Mouse (Mus musculus) hindbrain, embryonic 14.5 days (tissue): Measurements from ENCODE around the gene Gm10772. TPM values are rescaled to one million over a fixed set of nuclear protein-coding genes. Genes with fewer than 3 reads are reported as not detected.
"Not testable (repeated sequence)": the region's sequence is repeated elsewhere in the genome, so short reads cannot be mapped to it uniquely, and the experiment has no call there.

Experiments used
- ATAC-seq: fragments of 200-750 bp; cut with Nextera tagmentation; 2 replicates; pipeline ENCODE4 v1.8.0; 2017; ENCODE audit warnings: moderate number of reproducible peaks, mild to moderate bottlenecking, moderate TSS enrichment, moderate library complexity; ENCODE audit not compliant: low FRiP score
- DNase-seq: peaks from one replicate; pipeline ENCODE4 v3.0.0-alpha.2; 2015; ENCODE audit warnings: low spot score
- H3K27ac ChIP-seq: fragments of 300-500 bp; sonication (generic); 2 replicates; pipeline ENCODE4 v1.5.1; 2014; ENCODE audit warnings: mild to moderate bottlenecking, moderate library complexity
- H3K27me3 ChIP-seq: fragments of 300-500 bp; sonication (generic); 2 replicates; pipeline ENCODE4 v1.6.1; 2014; ENCODE audit warnings: mild to moderate bottlenecking, low read length, mixed read lengths; ENCODE audit not compliant: control insufficient read depth, insufficient read depth
- H3K36me3 ChIP-seq: fragments of 300-500 bp; sonication (generic); replicated peaks from 2 replicates; pipeline ENCODE4 v1.6.1; 2014; ENCODE audit not compliant: control insufficient read depth, insufficient read depth
- H3K4me1 ChIP-seq: fragments of 300-500 bp; sonication (generic); replicated peaks from 2 replicates; pipeline ENCODE4 v1.6.1; 2014; ENCODE audit warnings: antibody characterized with exemption, low read length, mixed read lengths; ENCODE audit not compliant: control insufficient read depth, insufficient read depth
- H3K4me2 ChIP-seq: fragments of 300-500 bp; sonication (generic); replicated peaks from 2 replicates; pipeline ENCODE4 v1.6.1; 2014; ENCODE audit warnings: mild to moderate bottlenecking, moderate library complexity
- H3K4me3 ChIP-seq: fragments of 300-500 bp; sonication (generic); replicated peaks from 2 replicates; pipeline ENCODE4 v1.5.1; 2014; ENCODE audit warnings: mild to moderate bottlenecking, low read length
- H3K9ac ChIP-seq: fragments of 300-500 bp; sonication (generic); 2 replicates; pipeline ENCODE4 v1.6.1; 2014
- H3K9me3 ChIP-seq: fragments of 300-500 bp; sonication (generic); 2 replicates; pipeline ENCODE4 v1.6.1; 2016; ENCODE audit warnings: low read length; ENCODE audit not compliant: control insufficient read depth
- WGBS: fragments of 180-500 bp; shearing (Covaris S2); extraction: QIAGEN DNeasy Blood & Tissue Kit; methylation state at CpG from one replicate; pipeline ENCODE4 v1.1.7; 2014; 5-methylcytosine and 5-hydroxymethylcytosine counted together
- polyA plus RNA-seq: library from polyadenylated mRNA; unstranded; fragments of >200 nt; fragmentation: Nextera tagmentation; extraction: Ambion mirVana; gene quantifications from 2 replicates; pipeline ENCODE4 v1.2.1, GENCODE M21; 2014

Gm10772 gene
- polyA plus RNA-seq, result not detected in 2 replicates

DNA sequence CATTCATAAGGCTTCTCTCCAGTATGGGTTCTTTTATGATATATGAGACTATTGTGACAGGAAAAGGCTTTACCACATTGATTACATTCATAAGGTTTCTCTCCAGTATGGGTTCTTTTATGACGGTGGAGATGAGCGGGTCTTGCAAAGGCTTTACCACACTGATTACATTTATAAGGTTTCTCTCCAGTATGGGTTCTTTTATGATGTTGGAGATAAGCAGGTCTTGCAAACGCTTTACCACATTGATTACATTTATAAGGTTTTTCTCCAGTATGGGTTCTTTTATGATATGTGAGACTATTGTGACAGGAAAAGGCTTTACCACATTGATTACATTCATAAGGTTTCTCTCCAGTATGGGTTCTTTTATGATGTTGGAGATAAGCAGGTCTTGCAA lies at the start of gene Gm10772:
TSS of gene Gm10772 (minus strand) at position 101 of the 400 bp plus-strand sequence.
- not testable (repeated sequence) for ATAC-seq, H3K9me3 ChIP-seq, H3K4me3 ChIP-seq, H3K4me2 ChIP-seq, H3K36me3 ChIP-seq, H3K9ac ChIP-seq, H3K4me1 ChIP-seq, DNase-seq, H3K27me3 ChIP-seq, H3K27ac ChIP-seq
- no CpG with 5 or more reads among the region's 3 CpGs for WGBS

DNA sequence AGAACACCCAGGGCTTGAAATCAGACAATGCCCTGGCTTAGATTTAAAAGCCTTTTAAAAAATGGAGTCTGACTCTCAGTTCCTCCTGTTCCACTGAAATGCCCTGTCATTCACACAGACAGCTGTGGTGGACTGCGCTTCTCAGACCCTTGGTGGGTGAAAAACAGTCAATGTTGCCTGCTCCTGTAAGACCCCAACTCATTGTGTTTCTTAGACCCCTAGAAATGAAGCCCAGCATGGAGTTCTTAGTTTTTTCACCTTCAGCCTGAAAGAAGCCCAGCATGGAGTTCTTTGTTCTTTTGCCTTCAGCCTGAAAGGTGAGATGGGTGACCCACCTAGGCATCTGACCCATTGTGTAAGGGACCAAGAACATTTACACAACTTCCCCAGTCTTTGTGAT lies 36.5 kb upstream of the Gm10772 start:
- H3K36me3 ChIP-seq, H3K27ac ChIP-seq, ATAC-seq, DNase-seq, H3K4me1 ChIP-seq, H3K9ac ChIP-seq, H3K4me3 ChIP-seq, H3K4me2 ChIP-seq, H3K9me3 ChIP-seq, H3K27me3 ChIP-seq: not testable (repeated sequence)
- no CpG with 5 or more reads among the region's 1 CpGs for WGBS

DNA sequence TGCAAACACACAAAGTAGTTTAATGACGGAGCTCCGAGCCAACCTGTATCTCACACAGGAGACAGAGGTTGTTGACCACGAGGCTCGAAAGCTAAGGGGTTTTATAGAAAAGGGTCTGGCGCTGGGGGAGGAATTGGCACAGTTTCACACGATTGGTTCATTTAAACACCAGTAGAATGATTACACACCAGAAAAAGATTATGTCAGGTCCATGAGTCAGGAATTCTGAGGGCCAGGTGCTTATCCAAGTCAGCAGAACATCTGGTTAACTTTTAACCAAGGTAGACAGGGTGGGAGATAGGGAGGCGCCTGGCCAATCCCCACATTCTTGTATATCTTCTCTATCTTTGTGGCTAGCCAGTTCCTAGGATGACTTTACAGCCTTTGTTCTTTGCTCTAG lies 35.8 kb upstream of the Gm10772 start:
- not testable (repeated sequence) for H3K27ac ChIP-seq, ATAC-seq, H3K4me1 ChIP-seq, DNase-seq, H3K27me3 ChIP-seq, H3K4me2 ChIP-seq, H3K9ac ChIP-seq, H3K36me3 ChIP-seq, H3K9me3 ChIP-seq, H3K4me3 ChIP-seq
- no CpG with 5 or more reads among the region's 7 CpGs for whole genome bisulfite sequencing

DNA sequence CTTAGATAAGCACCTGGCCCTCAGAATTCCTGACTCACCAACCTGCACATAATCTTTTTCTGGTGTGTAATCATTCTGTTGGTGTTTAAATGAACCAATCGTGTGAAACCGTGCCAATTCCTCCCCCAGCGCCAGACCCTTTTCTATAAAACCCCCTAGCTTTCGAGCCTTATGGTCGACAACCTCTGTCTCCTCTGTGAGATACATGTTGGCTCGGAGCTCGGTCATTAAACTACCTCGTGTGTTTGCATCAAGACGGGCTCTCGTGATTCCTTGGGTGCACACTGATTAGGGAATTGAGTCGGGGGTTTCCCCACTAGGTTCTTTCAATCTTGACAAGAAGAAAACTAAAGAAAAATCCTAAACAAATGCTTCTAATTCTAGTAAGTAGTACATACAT lies 13.0 kb downstream of the Gm10772 start:
- no peaks in the 10 kb centered on the region for H3K36me3 ChIP-seq
- H3K4me3 ChIP-seq, result no peak overlapping the region
- no peak for DNase-seq
- H3K4me2 ChIP-seq, result no peak overlapping the region
- H3K9me3 ChIP-seq, result no peaks in the 10 kb centered on the region
- no peaks in the 10 kb centered on the region for H3K27me3 ChIP-seq
- no CpG with 5 or more reads among the region's 11 CpGs for WGBS
- H3K27ac ChIP-seq, result no peak overlapping the region
- no peak for ATAC-seq
- H3K4me1 ChIP-seq, result no peaks in the 10 kb centered on the region
- H3K9ac ChIP-seq, result no peak overlapping the region

DNA sequence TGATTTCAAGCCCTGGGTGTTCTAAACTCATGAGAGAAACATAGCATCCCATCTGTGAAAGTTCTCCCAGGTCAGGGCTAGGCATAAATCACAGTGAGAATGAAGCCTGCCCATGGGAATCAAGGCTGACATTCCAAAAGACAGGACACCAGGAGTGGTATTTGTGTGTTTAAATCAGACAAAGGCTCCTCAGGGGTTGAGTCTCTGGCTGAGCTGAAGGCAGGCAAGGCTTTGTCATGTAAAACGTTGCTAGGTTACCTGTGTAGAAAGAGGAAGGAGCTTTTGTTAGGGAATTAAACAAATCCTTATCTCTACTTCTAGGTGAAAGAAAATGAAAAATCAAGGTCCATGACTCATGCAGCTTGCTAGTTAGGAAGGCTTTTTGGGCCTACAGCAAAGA lies 13.6 kb downstream of the Gm10772 start:
- not testable (repeated sequence) for H3K27me3 ChIP-seq, H3K36me3 ChIP-seq, H3K4me2 ChIP-seq, H3K9ac ChIP-seq, ATAC-seq, H3K4me3 ChIP-seq, H3K4me1 ChIP-seq, H3K27ac ChIP-seq, H3K9me3 ChIP-seq, DNase-seq
- no CpG with 5 or more reads among the region's 1 CpGs for WGBS

DNA sequence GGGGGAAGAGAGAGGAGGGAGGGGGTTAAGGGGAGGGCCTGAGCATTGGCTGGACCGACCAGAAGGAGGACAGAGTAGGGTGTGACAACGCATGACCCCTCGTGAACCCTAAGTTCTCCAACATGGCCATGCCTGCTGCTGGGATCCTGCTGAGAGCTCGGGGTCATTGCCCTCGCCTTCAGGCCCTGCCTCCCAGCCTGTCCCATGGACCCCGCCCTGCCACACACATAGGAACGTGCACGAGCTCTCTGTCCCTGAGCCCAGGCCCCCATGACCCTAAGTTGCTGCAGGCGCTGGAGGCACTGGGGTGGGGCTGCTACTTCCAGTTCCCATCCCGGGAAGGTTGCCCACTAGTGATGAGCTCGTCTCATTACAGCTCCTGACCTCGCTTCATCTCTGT lies 48.2 kb downstream of the Gm10772 start:
- H3K9me3 ChIP-seq, H3K4me3 ChIP-seq, H3K36me3 ChIP-seq, H3K4me2 ChIP-seq, H3K4me1 ChIP-seq, H3K9ac ChIP-seq, ATAC-seq, H3K27me3 ChIP-seq, DNase-seq, H3K27ac ChIP-seq: not testable (repeated sequence)
- WGBS, result 74% methylated on average over 4 of the region's 12 CpGs

Other genes starting within 250 kb of the Gm10772 start
- gene Gm10324, start 108.0 kb downstream of the Gm10772 start, polyA plus RNA-seq, result not detected in 2 replicates
- gene 2410141K09Rik, start 213.5 kb upstream of the Gm10772 start, polyA plus RNA-seq, result not detected in 2 replicates